In the genomic region with DNA sequence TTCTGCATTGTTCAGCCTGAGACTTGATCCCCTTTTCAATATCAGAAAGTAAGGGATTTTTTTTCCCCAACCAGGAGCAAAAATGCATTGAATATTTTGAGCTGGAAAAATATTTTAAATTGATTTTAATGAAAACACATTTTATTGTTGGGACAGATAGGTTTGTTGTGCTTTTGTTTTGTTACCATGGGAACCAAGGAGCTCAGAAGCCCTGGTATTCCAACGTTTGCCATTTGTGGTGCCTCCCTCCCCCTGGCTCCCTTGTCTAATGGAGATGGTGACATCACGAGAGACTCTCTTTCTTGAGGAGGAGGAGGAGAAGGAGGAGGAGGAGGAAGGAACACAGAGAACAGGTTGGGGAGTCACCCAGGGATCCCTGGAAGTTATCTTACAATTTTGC, we compare ENCODE assay signal across 8 mouse cellular contexts.
DNase-seq lines count a peak whose midpoint lies in the region; ATAC-seq and TF ChIP-seq lines count a peak whose summit lies in the region.

No protein-coding gene starts in this region.

- H3K9me3 ChIP-seq in lung, embryonic 14.5 days (ENCODE audit: low read depth, low read length) = no peaks in the 10 kb centered on the region
- H3K9me3 ChIP-seq in limb, embryonic 10.5 days (replicated peaks) = no peaks in the 10 kb centered on the region

- peak; percentile 52 for DNase-seq in lung, embryonic 14.5 days
- DNase-seq in lung, adult 2 months = no peak
- no peak for DNase-seq in limb, embryonic 10.5 days (ENCODE audit: low spot score)
- peak; percentile 71 for DNase-seq in skeletal muscle tissue, adult 2 months (ENCODE audit: low read depth, low spot score)
- no peak for DNase-seq in adrenal gland, postnatal 36 days
- no peak for DNase-seq in right cerebral cortex, adult 18-20 months

- H3K27ac ChIP-seq in lung, embryonic 14.5 days (ENCODE audit: low read depth) = peak overlapping the region; percentile 90
- H3K27ac ChIP-seq in embryonic fibroblast, embryonic 13.5 days (ENCODE audit: insufficient read depth, low read length) = peak overlapping the region; percentile 88
- peak overlapping the region; percentile 68 for H3K27ac ChIP-seq in limb, embryonic 10.5 days

- peaks cover 29% of the 10 kb centered on the region for H3K4me1 ChIP-seq in lung, embryonic 14.5 days (ENCODE audit: insufficient read depth)
- peaks cover 37% of the 10 kb centered on the region for H3K4me1 ChIP-seq in lung, adult 2 months (ENCODE audit: control insufficient read depth, insufficient read depth, low read length)
- H3K4me1 ChIP-seq in embryonic fibroblast, embryonic 13.5 days (ENCODE audit: control insufficient read depth, insufficient read depth, low read length) = peaks cover 23% of the 10 kb centered on the region
- H3K4me1 ChIP-seq in limb, embryonic 10.5 days = peaks cover 32% of the 10 kb centered on the region

- no peak overlapping the region for H3K9ac ChIP-seq in lung, embryonic 14.5 days

- no peak for TF ChIP-seq CTCF in lung, embryonic 14.5 days (IDR thresholded peaks at IDR 0.05; ENCODE audit: low read depth)
- no peak for TF ChIP-seq CTCF in lung, adult 2 months (IDR thresholded peaks at IDR 0.05; ENCODE audit: insufficient read depth, low read length)
- TF ChIP-seq CTCF in embryonic fibroblast, embryonic 13.5 days (IDR thresholded peaks at IDR 0.05; ENCODE audit: borderline replicate concordance, insufficient read depth, low read length) = no peak

- no peak overlapping the region for H3K4me2 ChIP-seq in lung, embryonic 14.5 days

- no peak for TF ChIP-seq POLR2A in lung, adult 2 months (IDR thresholded peaks at IDR 0.05; ENCODE audit: borderline replicate concordance, extremely low read depth, low read depth, low read length)
- no peak for TF ChIP-seq POLR2A in embryonic fibroblast, embryonic 13.5 days (IDR thresholded peaks at IDR 0.05; ENCODE audit: low read depth, low read length)

- H3K36me3 ChIP-seq in lung, embryonic 14.5 days (ENCODE audit: insufficient read depth) = peaks cover 37% of the 10 kb centered on the region
- H3K36me3 ChIP-seq in limb, embryonic 10.5 days = peaks cover 41% of the 10 kb centered on the region

- H3K27me3 ChIP-seq in lung, embryonic 14.5 days (ENCODE audit: insufficient read depth, low read length) = no peaks in the 10 kb centered on the region
- no peaks in the 10 kb centered on the region for H3K27me3 ChIP-seq in limb, embryonic 10.5 days (ENCODE audit: low read depth, poor library complexity, severe bottlenecking)

- 21% methylated on average over 2 of the region's 2 CpGs for WGBS in lung, embryonic 14.5 days
- 7% methylated on average over 2 of the region's 2 CpGs for WGBS in lung, adult 2 months
- WGBS in limb, embryonic 10.5 days = 27% methylated on average over 2 of the region's 2 CpGs

- peak; percentile 26; the same call in 1 of the 2 replicates for ATAC-seq in lung, embryonic 14.5 days (ENCODE audit: insufficient read depth)
- no peak for ATAC-seq in megakaryocyte, adult 5-6 weeks (ENCODE audit: poor library complexity, severe bottlenecking)

- no peak overlapping the region for H3K4me3 ChIP-seq in lung, embryonic 14.5 days (ENCODE audit: low read depth, low read length)
- no peak overlapping the region for H3K4me3 ChIP-seq in lung, adult 2 months (replicated peaks; ENCODE audit: extremely low read depth, low read depth, low read length)
- no peak overlapping the region for H3K4me3 ChIP-seq in embryonic fibroblast, embryonic 13.5 days (ENCODE audit: insufficient read depth, low read length)
- H3K4me3 ChIP-seq in limb, embryonic 10.5 days = no peak overlapping the region

Comparison
In these comparisons a context has a peak if more than half of its experiments do, and no peak if none do; other contexts are left out.
1. DNase-seq: peak in lung, embryonic 14.5 days (single experiment) and skeletal muscle tissue, adult 2 months (single experiment); none in lung, adult 2 months (single experiment), limb, embryonic 10.5 days (single experiment), adrenal gland, postnatal 36 days (0 of 2) and right cerebral cortex, adult 18-20 months (single experiment).
2. Peak in every context shown above with its lines, with median percentiles within 50 percentile points of each other: H3K27ac ChIP-seq.